Mouse (Mus musculus) limb, embryonic 14.5 days (tissue): ENCODE measurements around the gene Gm21783. TPM values are rescaled to one million over a fixed set of nuclear protein-coding genes. Genes with fewer than 3 reads are reported as not detected.
"Not testable (repeated sequence)": the region's sequence is repeated elsewhere in the genome, so short reads cannot be mapped to it uniquely, and the experiment has no call there.

Source experiments
- ATAC-seq: fragments of 200-750 bp; cut with Nextera tagmentation; 2 replicates; pipeline ENCODE4 v1.8.0; 2017; ENCODE audit warnings: low read depth, moderate number of reproducible peaks, moderate TSS enrichment; ENCODE audit not compliant: low FRiP score
- DNase-seq: peaks from one replicate; pipeline ENCODE4 v3.0.0-alpha.2; 2015; ENCODE audit warnings: low spot score
- H3K27ac ChIP-seq: fragments of 300-500 bp; sonication (generic); replicated peaks from 2 replicates; pipeline ENCODE4 v1.5.1; 2014; ENCODE audit warnings: low read depth, mild to moderate bottlenecking, low read length, moderate library complexity, mixed read lengths
- H3K27me3 ChIP-seq: fragments of 300-500 bp; sonication (generic); 2 replicates; pipeline ENCODE4 v1.6.1; 2014; ENCODE audit warnings: low read length, mixed read lengths; ENCODE audit not compliant: control insufficient read depth, insufficient read depth
- H3K36me3 ChIP-seq: fragments of 300-500 bp; sonication (generic); 2 replicates; pipeline ENCODE4 v1.6.1; 2014; ENCODE audit warnings: mild to moderate bottlenecking, low read length, moderate library complexity, mixed read lengths; ENCODE audit not compliant: control insufficient read depth, insufficient read depth
- H3K4me1 ChIP-seq: fragments of 300-500 bp; sonication (generic); 2 replicates; pipeline ENCODE4 v1.6.1; 2014; ENCODE audit warnings: antibody characterized with exemption, low read length, mixed read lengths; ENCODE audit not compliant: control insufficient read depth, insufficient read depth
- H3K4me2 ChIP-seq: fragments of 300-500 bp; sonication (generic); replicated peaks from 2 replicates; pipeline ENCODE4 v1.6.1; 2014; ENCODE audit warnings: low read depth, mild to moderate bottlenecking, low read length, moderate library complexity; ENCODE audit not compliant: severe bottlenecking
- H3K4me3 ChIP-seq: fragments of 300-500 bp; sonication (generic); replicated peaks from 2 replicates; pipeline ENCODE4 v1.5.1; 2014; ENCODE audit warnings: low read length
- H3K9ac ChIP-seq: fragments of 300-500 bp; sonication (generic); 2 replicates; pipeline ENCODE4 v1.6.1; 2014; ENCODE audit warnings: mild to moderate bottlenecking, low read depth, low read length, moderate library complexity; ENCODE audit not compliant: severe bottlenecking
- H3K9me3 ChIP-seq: fragments of 300-500 bp; sonication (generic); 2 replicates; pipeline ENCODE4 v1.6.1; 2016; ENCODE audit warnings: low read length; ENCODE audit not compliant: control insufficient read depth
- WGBS: fragments of 180-500 bp; shearing (Covaris S2); extraction: QIAGEN DNeasy Blood & Tissue Kit; methylation state at CpG from one replicate; pipeline ENCODE4 v1.1.7; 2014; 5-methylcytosine and 5-hydroxymethylcytosine counted together
- polyA plus RNA-seq, 2 experiments: library from polyadenylated mRNA; depleted of rRNA in 1 of 2; stranded (reverse) in 1 of 2; unstranded in 1 of 2; fragments of >200 nt; fragmentation: Nextera tagmentation in 1 of 2; extraction: Ambion mirVana in 1 of 2; gene quantifications; 2 replicates each; pipeline versions ENCODE4 v1.2.1 to v1.2.3; 2012 to 2014

The Gm21783 gene
- polyA plus RNA-seq (2012; rRNA removed) (not detected in 2 replicates), polyA plus RNA-seq (2014; fragmentation: Nextera tagmentation; extraction: Ambion mirVana) (not detected in 2 replicates)

GRCm38 (mm10) chrY:44981163-44981562 lies at the start of gene Gm21783:
TSS of gene Gm21783 (minus strand) at chrY:44981263.
- not testable (repeated sequence) for H3K4me1 ChIP-seq, H3K4me2 ChIP-seq, H3K4me3 ChIP-seq, H3K36me3 ChIP-seq, H3K9me3 ChIP-seq, ATAC-seq, H3K9ac ChIP-seq, H3K27ac ChIP-seq, H3K27me3 ChIP-seq, DNase-seq
- WGBS, result no CpG with 5 or more reads among the region's 1 CpGs
